Mouse (Mus musculus): ENCODE data around the gene Lrrc42. TPM values are rescaled to one million over a fixed set of nuclear protein-coding genes. Genes with fewer than 3 reads are reported as not detected.

Lrrc42 gene
- polyA plus RNA-seq, 1 experiment from 2014 or later: 59.4 TPM

DNA sequence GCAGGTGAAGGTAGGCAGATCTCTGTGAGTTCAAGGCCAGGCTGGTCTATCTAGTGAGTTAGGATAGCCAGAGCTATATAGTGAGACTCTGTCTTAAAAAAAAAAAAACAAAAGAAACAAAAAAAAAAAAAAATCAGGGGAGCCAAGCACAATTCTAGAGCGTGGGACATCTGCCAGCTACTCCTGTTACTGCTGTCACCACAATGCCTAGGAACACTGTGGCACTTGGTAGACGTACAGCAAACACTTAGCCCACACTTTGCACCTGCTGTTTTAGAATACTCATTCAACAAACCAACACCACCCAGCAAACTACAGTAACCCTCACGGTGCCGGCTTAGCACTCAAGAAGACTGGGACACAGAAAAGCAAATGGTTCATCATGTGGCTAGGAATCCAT lies 41.9 kb downstream of the Lrrc42 start:
- no peaks in the 10 kb centered on the region for H3K4me1 ChIP-seq (replicated peaks)
- H3K9me3 ChIP-seq: no peaks in the 10 kb centered on the region
- H3K36me3 ChIP-seq: peaks cover 30% of the 10 kb centered on the region
- no peaks in the 10 kb centered on the region for H3K27me3 ChIP-seq
- no peak overlapping the region for H3K9ac ChIP-seq
- no peak overlapping the region for H3K4me3 ChIP-seq
- no peak overlapping the region for H3K27ac ChIP-seq
- 70% methylated on average over 4 of the region's 4 CpGs for WGBS
- no peak for ATAC-seq (ENCODE audit: low FRiP score)
- H3K4me2 ChIP-seq: no peak overlapping the region

- WGBS: 84% methylated on average over 5 of the region's 5 CpGs
- Histone ChIP-seq H3K9ac (no peak overlapping the region), H3K4me1 (replicated peaks) (no peaks in the 10 kb centered on the region), H3K27ac (no peak overlapping the region), H3K4me3 (no peak overlapping the region), H3K9me3 (no peaks in the 10 kb centered on the region), H3K36me3 (peaks cover 39% of the 10 kb centered on the region), H3K27me3 (no peaks in the 10 kb centered on the region), H3K4me2 (no peak overlapping the region)
- no peak for ATAC-seq (ENCODE audit: low FRiP score)
Measured at GRCm38 (mm10) chr4:107210483-107211097, 42.7 kb downstream of the Lrrc42 start.

- WGBS: 86% methylated on average over 3 of the region's 3 CpGs
- peaks cover 56% of the 10 kb centered on the region for H3K36me3 ChIP-seq
- H3K9ac ChIP-seq: no peak within 1 kb of the TSS
- ATAC-seq (ENCODE audit: low FRiP score): no peak
- H3K4me1 ChIP-seq (replicated peaks): no peaks in the 10 kb centered on the region
- no peaks in the 10 kb centered on the region for H3K9me3 ChIP-seq
- no peak within 1 kb of the TSS for H3K27ac ChIP-seq
- no peak within 1 kb of the TSS for H3K4me2 ChIP-seq
- H3K27me3 ChIP-seq: no peaks in the 10 kb centered on the region
- H3K4me3 ChIP-seq: no peak within 1 kb of the TSS
Measured at GRCm38 (mm10) chr4:107208880-107209279, 44.5 kb downstream of the Lrrc42 start, which contains the start of gene Ldlrad1. TSS of gene Ldlrad1 (plus strand) at chr4:107209180.

DNA sequence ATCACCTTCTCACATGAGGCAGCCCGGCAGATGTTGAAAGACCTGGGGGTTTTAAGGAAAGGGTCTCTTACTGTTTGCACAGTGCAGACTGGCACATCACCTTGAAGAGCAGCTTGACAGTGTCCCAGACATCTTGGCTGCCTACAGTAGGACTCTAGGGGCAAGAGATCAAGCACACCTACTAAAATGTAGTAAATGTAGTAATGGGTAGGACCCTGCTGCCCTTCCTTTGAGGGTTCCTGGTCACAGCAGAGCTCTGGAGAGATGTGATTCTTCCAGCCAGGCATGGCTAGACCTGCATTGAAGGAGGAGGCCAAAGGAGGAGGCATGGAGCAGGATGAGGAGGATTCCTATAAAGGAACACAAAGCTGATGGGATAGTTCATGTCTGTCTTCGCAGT lies 46.3 kb downstream of the Lrrc42 start:
- H3K27ac ChIP-seq: no peak overlapping the region
- H3K36me3 ChIP-seq: peaks cover 74% of the 10 kb centered on the region
- H3K9ac ChIP-seq: no peak overlapping the region
- H3K4me3 ChIP-seq: no peak overlapping the region
- H3K4me1 ChIP-seq (replicated peaks): no peaks in the 10 kb centered on the region
- no peak for ATAC-seq (ENCODE audit: low FRiP score)
- no peaks in the 10 kb centered on the region for H3K27me3 ChIP-seq
- no peak overlapping the region for H3K4me2 ChIP-seq
- no peaks in the 10 kb centered on the region for H3K9me3 ChIP-seq
- 94% methylated on average over 2 of the region's 2 CpGs for WGBS

- H3K9ac ChIP-seq: no peak overlapping the region
- no peaks in the 10 kb centered on the region for H3K27me3 ChIP-seq
- no peaks in the 10 kb centered on the region for H3K9me3 ChIP-seq
- no peak overlapping the region for H3K4me3 ChIP-seq
- H3K36me3 ChIP-seq: peaks cover 96% of the 10 kb centered on the region
- H3K4me1 ChIP-seq (replicated peaks): no peaks in the 10 kb centered on the region
- no peak overlapping the region for H3K4me2 ChIP-seq
- 91% methylated on average over 7 of the region's 7 CpGs for WGBS
- no peak for ATAC-seq (ENCODE audit: low FRiP score)
- no peak overlapping the region for H3K27ac ChIP-seq
Measured at GRCm38 (mm10) chr4:107203001-107203400, 50.3 kb downstream of the Lrrc42 start.

GRCm38 (mm10) chr4:107201779-107202178 lies 51.6 kb downstream of the Lrrc42 start:
- Histone ChIP-seq H3K9me3 (no peaks in the 10 kb centered on the region), H3K4me3 (no peak overlapping the region), H3K36me3 (peaks cover 96% of the 10 kb centered on the region), H3K4me2 (no peak overlapping the region), H3K4me1 (replicated peaks) (no peaks in the 10 kb centered on the region), H3K27me3 (no peaks in the 10 kb centered on the region), H3K27ac (no peak overlapping the region), H3K9ac (no peak overlapping the region)
- ATAC-seq (ENCODE audit: low FRiP score): no peak
- WGBS: 98% methylated on average over 3 of the region's 3 CpGs

DNA sequence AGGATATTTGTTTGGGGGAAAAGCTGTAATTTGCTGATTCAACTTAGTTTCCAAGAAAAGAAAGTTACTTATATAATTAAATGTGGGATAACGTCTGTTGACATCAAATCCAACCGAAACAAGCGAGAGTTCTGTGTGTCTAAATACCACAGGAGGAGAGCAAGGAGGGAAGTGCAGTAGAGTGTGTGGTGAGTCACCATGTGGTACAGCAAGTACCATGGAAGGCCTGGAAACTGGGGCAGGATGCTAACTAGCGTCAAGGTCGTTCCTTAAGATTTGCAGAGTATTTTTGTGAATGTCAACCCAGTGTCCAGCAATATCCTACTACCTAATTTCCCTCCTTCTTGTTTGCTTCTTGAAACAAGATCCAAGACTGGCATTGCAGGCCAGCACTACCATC lies 55.3 kb downstream of the Lrrc42 start:
- Histone ChIP-seq H3K9me3 (no peaks in the 10 kb centered on the region), H3K27ac (no peak overlapping the region), H3K9ac (no peak overlapping the region), H3K36me3 (peaks cover 87% of the 10 kb centered on the region), H3K4me1 (replicated peaks) (no peaks in the 10 kb centered on the region), H3K27me3 (no peaks in the 10 kb centered on the region), H3K4me3 (no peak overlapping the region), H3K4me2 (no peak overlapping the region)
- WGBS: 97% methylated on average over 5 of the region's 5 CpGs
- ATAC-seq (ENCODE audit: low FRiP score): no peak

GRCm38 (mm10) chr4:107196454-107196853 lies 56.9 kb downstream of the Lrrc42 start:
- no peak for ATAC-seq (ENCODE audit: low FRiP score)
- Histone ChIP-seq H3K9ac (no peak overlapping the region), H3K4me1 (replicated peaks) (no peaks in the 10 kb centered on the region), H3K27ac (no peak overlapping the region), H3K4me3 (no peak overlapping the region), H3K27me3 (no peaks in the 10 kb centered on the region), H3K36me3 (peaks cover 83% of the 10 kb centered on the region), H3K4me2 (no peak overlapping the region), H3K9me3 (no peaks in the 10 kb centered on the region)
- WGBS: 99% methylated on average over 2 of the region's 2 CpGs

DNA sequence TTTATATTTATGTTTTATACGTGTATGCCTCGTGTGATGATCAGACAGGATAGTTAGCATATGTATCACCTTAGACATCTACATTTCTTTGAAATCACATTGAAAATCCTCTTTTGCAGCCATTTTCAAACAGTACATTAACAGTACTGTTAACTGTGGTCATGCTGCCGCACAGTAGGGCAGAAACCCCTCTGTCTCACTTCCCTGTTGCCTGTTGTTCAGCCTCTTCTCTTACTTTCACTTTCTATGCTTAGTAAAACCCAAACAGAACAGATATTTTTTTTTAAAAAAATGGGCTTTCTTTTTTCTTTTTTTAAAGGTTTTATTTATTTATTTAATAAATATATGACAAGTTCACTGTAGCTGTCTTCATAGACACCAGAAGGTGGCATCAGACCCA lies 59.5 kb downstream of the Lrrc42 start:
- Histone ChIP-seq H3K27me3 (no peaks in the 10 kb centered on the region), H3K9ac (no peak overlapping the region), H3K4me2 (no peak overlapping the region), H3K36me3 (peaks cover 79% of the 10 kb centered on the region), H3K4me3 (no peak overlapping the region), H3K27ac (no peak overlapping the region), H3K9me3 (no peaks in the 10 kb centered on the region), H3K4me1 (replicated peaks) (no peaks in the 10 kb centered on the region)
- no peak for ATAC-seq (ENCODE audit: low FRiP score)
- 93% methylated on average over 3 of the region's 3 CpGs for WGBS

DNA sequence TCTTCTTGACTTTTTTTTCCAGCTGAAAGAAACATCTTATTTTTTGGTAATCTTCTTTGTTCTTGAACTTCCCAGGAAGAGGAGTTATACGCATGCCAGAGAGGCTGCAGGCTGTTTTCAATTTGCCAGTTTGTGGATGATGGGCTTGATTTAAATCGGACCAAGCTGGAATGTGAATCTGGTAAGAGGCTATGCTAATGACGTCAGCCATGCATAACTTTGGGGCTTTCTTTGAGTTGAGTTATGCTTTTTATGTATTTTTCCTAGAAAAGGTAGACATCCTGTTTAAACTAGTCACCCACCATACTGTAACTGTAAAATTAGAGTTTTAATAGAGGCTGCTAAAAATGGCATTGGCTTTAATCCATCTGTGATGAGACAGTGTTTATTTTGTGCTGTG lies 67.6 kb downstream of the Lrrc42 start:
- Histone ChIP-seq H3K4me1 (replicated peaks) (peaks cover 22% of the 10 kb centered on the region), H3K27ac (no peak overlapping the region), H3K4me3 (no peak overlapping the region), H3K9ac (no peak overlapping the region), H3K9me3 (no peaks in the 10 kb centered on the region), H3K4me2 (no peak overlapping the region), H3K36me3 (peaks cover 43% of the 10 kb centered on the region), H3K27me3 (no peaks in the 10 kb centered on the region)
- no peak for ATAC-seq (ENCODE audit: low FRiP score)
- 76% methylated on average over 3 of the region's 3 CpGs for WGBS

Other genes with a start within 250 kb of the Lrrc42 start
- 76.4 and 76.6 TPM in 2 replicates for gene Mrpl37, start 186.7 kb downstream of the Lrrc42 start, polyA plus RNA-seq (2015; fragmentation: Nextera tagmentation; extraction: Ambion mirVana)
- 4.7 and 5.4 TPM in 2 replicates for gene Cyb5rl, start 186.5 kb downstream of the Lrrc42 start, polyA plus RNA-seq (2015; fragmentation: Nextera tagmentation; extraction: Ambion mirVana)
- gene Cdcp2, start 156.6 kb downstream of the Lrrc42 start, polyA plus RNA-seq (2015; fragmentation: Nextera tagmentation; extraction: Ambion mirVana): 0.06 TPM in 1 of 2 replicates, not detected in the other
- gene Tmem59, start 75.1 kb downstream of the Lrrc42 start, polyA plus RNA-seq (2015; fragmentation: Nextera tagmentation; extraction: Ambion mirVana): 410 and 431 TPM in 2 replicates
- gene Tceanc2, start 74.4 kb downstream of the Lrrc42 start, polyA plus RNA-seq (2015; fragmentation: Nextera tagmentation; extraction: Ambion mirVana): 25.2 and 26.1 TPM in 2 replicates
- gene Ldlrad1, start 44.4 kb downstream of the Lrrc42 start, polyA plus RNA-seq (2015; fragmentation: Nextera tagmentation; extraction: Ambion mirVana): not detected in 2 replicates
- gene Hspb11, start 61 bp upstream of the Lrrc42 start, polyA plus RNA-seq (2015; fragmentation: Nextera tagmentation; extraction: Ambion mirVana): 43.5 and 44.7 TPM in 2 replicates
- gene Dio1, start 53.6 kb upstream of the Lrrc42 start, polyA plus RNA-seq (2015; fragmentation: Nextera tagmentation; extraction: Ambion mirVana): not detected in 2 replicates
- gene Yipf1, start 60.8 kb upstream of the Lrrc42 start, polyA plus RNA-seq (2015; fragmentation: Nextera tagmentation; extraction: Ambion mirVana): 61.4 and 67.3 TPM in 2 replicates
- gene Ndc1, start 114.3 kb upstream of the Lrrc42 start, polyA plus RNA-seq (2015; fragmentation: Nextera tagmentation; extraction: Ambion mirVana): 17.3 and 18.5 TPM in 2 replicates
- gene Glis1, start 181.1 kb upstream of the Lrrc42 start, polyA plus RNA-seq (2015; fragmentation: Nextera tagmentation; extraction: Ambion mirVana): 1.7 and 1.8 TPM in 2 replicates